8 mouse cellular contexts compared by ENCODE assay signal in the genomic region with DNA sequence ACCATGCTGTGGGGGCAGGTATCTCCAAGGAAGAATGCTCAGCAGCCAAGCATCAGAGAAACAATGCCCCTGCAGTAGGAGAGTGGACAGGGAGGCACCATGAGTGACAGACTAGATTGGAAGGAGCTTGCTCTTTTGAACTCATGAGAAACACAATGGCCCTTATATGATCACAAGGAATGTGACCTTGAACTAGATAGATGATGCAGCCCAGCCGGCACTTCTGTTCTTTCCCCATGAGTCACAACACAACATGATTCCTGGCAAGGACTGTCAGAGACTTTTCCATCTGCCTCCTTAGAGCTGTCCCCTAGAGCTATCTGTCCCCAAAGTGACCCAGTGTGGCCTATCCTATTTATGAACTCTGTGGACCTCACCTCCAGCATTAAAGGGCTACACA.
"Had no signal": no experiment of that assay in that cellular context is flagged by ENCODE, and none has a peak within 500 bp of the region (broad histone marks: within the 10 kb centered on the region; RNA-seq: fewer than 3 reads in every experiment).

No protein-coding gene starts in this region.

- DNase-seq: kidney, postnatal 25 days; layer of hippocampus, adult 9-11 months; liver, embryonic 13.5 days; lung, adult 2 months; retina, postnatal 1 day; right cerebral cortex, postnatal 25 days; spleen, adult 18-20 months; thymus, postnatal 25 days had no signal
